Mouse (Mus musculus) megakaryocyte, embryonic 14.5 days (primary cell): ENCODE data around the gene Gm21988.

Source experiments
- FLI1 ChIP-seq: IDR thresholded peaks from 2 replicates; pipeline ENCODE4 v1.6.1; 2012; ENCODE audit warnings: low read length, inconsistent platforms, mixed read lengths
- GATA1 ChIP-seq: IDR thresholded peaks from 3 replicates; pipeline ENCODE4 v1.6.1; 2012; ENCODE audit warnings: mixed read lengths, low read length, inconsistent platforms, borderline replicate concordance

DNA sequence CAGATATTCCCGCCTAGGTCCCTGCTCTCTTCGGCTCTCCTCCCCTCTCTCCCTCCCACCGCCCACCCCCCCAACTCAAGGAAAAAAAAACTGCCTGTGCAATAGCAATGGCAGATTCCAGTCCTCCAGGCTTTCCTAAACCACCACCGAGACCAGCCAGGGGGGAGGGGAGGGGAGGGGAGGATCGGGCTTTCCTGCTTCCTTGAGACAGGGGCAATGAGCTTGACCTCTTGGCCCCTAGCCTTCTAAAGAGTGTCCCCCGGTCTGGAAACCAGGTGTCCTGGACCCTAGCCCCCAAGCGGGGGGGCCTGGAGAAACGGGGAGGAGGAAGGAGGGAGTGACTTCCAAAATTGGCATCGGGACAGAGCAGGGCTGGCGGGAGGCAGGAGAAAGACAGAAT, 7.1 kb downstream of the Gm21988 start:
- TF ChIP-seq GATA1 = no peak
- TF ChIP-seq FLI1 = no peak
